Mouse (Mus musculus) CD4-positive naive resting alpha-beta T cell, adult 57 days (primary cell): ENCODE results near the gene Usp18. TPM values are rescaled to one million over a fixed set of nuclear protein-coding genes. Genes with fewer than 3 reads are reported as not detected.

Experiments used
- total RNA-seq: library from RNA; stranded (reverse); gene quantifications from one replicate; pipeline ENCODE4 v1.2.4, GENCODE M21; 2023

Usp18 gene
- total RNA-seq = 18.5 TPM

DNA sequence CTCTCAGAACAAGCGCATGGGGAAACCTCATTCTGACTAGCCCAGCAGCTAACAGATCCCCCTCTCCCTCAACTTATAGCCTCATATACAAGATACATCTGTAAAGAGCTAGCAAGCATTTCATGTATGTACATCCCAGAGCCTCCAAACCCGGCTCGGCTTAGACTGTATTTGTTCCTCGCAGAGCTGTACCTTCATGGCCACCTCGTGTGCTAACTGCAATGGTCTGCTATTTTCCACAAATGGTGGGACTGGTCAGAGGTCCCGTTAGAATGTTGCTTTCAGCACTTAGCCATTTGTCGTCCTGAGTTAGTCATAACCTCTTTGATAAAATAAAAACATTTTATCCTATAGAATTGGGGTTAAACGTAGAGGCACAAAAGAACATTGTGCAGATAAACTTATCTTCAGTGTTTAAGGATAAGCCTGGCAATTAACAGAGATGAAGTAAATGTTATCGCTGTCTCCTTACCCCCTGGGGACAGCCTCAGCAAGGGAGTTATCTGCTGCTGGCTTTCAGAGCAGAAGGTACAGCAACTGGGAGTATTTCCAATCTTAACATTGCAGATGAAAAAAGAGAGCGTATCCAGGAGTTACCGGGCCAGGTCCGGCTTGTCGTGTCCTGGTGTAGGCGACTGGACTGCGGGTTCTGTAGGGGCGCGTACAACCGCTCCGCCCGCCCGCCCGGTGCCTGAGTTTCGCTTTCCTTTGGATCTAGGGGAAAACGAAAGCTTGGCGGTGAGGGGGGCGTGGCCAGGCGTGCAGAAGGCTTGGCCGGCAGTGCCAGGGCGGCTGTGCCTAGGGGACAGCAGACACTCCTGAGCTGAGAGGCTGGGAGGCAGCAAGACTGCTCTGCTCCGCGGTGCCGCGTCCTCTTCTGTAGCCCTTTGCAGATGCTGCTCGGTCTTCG lies at the start of gene Usp18:
Gene Usp18, plus strand, starts transcription at position 780 of the 910 bp plus-strand sequence.

DNA sequence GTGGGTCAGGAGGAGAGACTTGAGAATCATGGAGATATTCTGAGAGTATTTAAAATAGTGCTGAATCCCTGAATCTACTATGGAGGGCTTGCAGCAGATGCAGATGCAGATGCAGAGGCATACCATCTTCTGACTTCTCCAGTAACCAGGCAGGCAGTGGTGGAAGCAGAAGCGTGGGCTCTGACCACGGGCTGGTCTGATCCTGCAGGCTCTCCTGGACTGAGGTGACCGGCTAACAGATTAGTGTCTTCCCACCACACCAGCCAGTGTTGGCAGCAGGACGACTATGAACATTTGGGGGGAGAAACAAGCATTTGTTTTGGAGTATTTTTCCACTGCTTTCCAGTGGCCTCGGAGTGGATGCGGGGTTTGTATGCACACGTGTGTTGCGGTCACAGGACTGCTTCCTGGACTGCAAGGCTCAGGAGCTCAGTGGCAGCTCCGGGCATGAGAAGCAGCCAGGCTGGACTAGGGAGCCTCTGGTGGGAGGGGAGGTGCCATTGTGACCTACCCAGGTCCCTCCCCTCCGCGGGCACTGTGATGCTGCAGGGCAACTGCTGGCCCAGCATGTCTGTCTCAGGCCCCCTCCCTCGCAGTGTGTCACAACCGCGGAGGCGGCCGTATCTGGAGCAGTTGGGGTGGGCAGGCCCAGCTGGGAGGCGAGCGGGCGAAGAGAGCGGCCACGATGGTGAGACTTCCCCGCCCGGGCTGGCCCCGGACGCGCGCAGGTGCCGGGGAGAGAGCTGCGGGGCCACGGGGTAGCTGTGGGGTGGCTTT lies 35.4 kb upstream of the Usp18 start, which contains the start of gene Tuba8:
Gene Tuba8, plus strand, starts transcription at position 548 of the 777 bp plus-strand sequence.

DNA sequence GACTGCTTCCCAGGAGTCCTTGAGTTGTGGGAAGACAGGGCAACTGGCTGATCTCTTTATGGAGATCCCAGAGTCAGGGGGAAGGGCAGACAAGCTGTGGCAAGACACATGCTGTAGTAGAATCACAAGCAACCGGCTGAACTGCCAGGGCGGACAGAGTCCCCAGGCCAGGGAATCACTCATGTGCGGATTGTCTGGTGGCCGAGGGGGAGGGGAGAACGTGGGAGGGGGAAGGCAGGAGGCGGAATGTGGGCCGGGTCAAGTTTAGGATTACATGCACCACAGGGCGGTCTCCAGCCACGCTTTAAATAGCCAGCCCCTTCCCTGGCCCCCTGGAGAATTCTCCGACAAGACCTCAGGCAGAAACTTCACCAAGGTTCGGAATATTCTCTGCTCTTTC lies 54.2 kb downstream of the Usp18 start, which contains the start of gene Slc6a13:
Gene Slc6a13, plus strand, starts transcription at position 274 of the 400 bp plus-strand sequence.

Other genes starting within 250 kb of the Usp18 start
- 42.6 TPM for gene Mical3, start 114.9 kb upstream of the Usp18 start, total RNA-seq
- gene Pex26, start 62.2 kb upstream of the Usp18 start, total RNA-seq = 10.3 TPM
- gene Tuba8, start 35.2 kb upstream of the Usp18 start, total RNA-seq = not detected
- gene Slc6a13, start 54.3 kb downstream of the Usp18 start, total RNA-seq = not detected
- not detected for gene Slc6a12, start 97.2 kb downstream of the Usp18 start, total RNA-seq
- gene Iqsec3, start 227.8 kb downstream of the Usp18 start, total RNA-seq = not detected